Mouse (Mus musculus): ENCODE results near the gene Slc17a8.

GRCm38 (mm10) chr10:89531194-89531634 is 89.8 kb downstream of the Slc17a8 start:
- TF ChIP-seq POLR2A (IDR thresholded peaks at IDR 0.05; ENCODE audit: borderline replicate concordance, extremely low read depth, low read depth, low read length) (no peak), CTCF (IDR thresholded peaks at IDR 0.05; ENCODE audit: insufficient read depth, low read length) (no peak)

Data from lung, adult 2 months (tissue).